Mouse (Mus musculus): ENCODE measurements at regions not wholly inside any gene's neighbourhood (a gene's known extent, or its start where the extent isn't known, plus 50 kb on each side); places are given as distances from the start of the nearest gene placed in this dataset.

- no peak for DNase-seq
Observed at GRCm38 (mm10) chr13:71138745-71139312, 297.2 kb upstream of the Adamts16 start.

DNA sequence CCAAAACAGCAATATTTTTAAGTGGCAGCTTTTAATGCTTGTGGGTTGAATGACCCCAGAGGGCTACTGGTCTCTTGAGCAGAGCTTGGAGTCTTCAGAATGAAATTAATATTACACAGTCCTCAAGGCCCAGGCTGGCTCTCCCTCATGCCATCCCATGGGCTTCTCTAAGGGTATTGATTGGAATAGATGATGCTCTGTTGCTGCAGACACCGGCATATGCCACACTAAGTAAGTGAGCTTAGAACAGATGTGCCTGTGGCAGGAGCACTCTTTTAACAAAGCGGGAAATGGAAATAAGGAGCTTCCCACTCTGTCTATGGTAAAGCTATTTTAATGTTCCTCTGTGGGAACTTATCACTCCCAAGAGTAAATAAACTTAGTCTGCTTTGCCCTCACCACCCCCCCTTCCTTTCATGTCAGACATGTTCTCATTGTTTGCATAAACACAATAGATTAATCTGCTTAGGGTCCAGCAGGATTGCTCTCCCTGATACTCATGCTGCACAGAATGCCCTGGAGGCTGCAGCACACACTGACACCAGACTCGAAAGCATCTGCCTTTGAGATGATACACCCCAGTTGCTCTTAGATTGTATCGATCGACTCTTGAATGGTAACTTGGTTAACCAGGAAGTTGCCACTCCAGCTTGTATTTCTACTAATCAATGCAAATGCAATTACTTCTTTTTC lies 294.5 kb upstream of the Adamts16 start:
- no peak for DNase-seq

DNA sequence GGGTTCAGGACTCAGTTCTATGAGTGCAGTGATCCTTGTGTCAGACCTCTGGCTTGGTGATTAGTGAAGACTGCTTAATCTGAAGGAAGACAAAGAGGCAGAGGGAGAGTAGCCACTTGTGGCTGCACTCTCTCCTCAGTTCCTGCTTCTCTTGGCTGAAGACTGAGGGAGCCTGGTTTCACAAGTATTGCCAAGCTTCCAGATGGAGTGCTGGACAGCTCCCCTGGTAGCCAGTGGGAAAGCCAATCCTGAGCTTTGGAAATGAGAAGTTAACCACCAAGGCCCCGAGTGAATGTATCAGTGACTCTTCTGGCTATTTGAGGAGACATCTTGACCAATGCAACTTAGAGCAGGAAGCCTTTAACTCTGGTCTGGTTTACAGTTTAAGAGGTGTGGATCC lies 279.9 kb upstream of the Adamts16 start:
- no peak for DNase-seq

GRCm38 (mm10) chr13:71108175-71108574 lies 266.6 kb upstream of the Adamts16 start:
- no peak for DNase-seq

GRCm38 (mm10) chr13:71105229-71105838 lies 263.7 kb upstream of the Adamts16 start:
- no peak for DNase-seq

- no peak for DNase-seq
Observed at GRCm38 (mm10) chr13:71104419-71105228, 263.0 kb upstream of the Adamts16 start.

DNA sequence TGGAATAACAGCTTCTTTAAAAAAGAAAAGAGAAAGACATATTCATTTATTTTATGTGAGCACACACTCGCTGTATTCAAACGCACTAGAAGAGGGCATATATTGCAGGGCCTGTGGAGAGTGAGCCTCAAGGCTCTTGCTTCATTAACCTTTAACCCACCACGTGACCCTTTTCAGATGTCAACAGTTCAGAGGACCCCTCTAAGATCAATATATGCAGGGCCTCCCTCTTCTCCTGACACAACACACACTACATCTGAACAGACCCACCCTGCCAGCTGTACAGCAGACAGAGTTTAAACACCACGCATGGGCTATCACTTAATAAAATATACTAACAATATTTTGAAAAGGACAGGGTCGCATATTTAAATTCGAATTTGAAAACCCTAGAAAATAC lies 242.7 kb upstream of the Adamts16 start:
- no peak for DNase-seq

DNA sequence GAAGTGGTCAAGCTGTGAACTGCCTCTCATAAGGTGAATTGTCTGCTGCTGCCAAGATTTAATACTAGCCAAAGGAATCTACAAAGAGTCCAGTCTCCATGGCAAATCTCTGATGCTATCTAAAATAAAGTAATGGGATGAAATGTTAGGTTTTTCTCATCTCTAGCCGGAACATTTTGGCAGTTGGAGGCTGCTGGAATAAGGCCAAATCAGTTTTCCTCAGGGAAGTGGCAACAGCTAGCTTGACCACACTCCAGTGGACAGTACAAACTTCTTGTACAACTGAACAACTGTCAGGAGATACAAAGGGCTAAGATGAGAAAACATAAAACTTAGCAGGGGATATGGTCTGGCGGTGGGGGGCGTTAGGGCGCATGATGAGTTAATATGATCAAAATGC lies 234.3 kb upstream of the Adamts16 start:
- no peak for DNase-seq

- no peak for DNase-seq
Observed at GRCm38 (mm10) chr13:71074012-71074411, 232.4 kb upstream of the Adamts16 start.

- no peak for DNase-seq
Observed at GRCm38 (mm10) chr13:71068757-71069201, 227.2 kb upstream of the Adamts16 start.

GRCm38 (mm10) chr13:71068011-71068410 lies 226.4 kb upstream of the Adamts16 start:
- DNase-seq: no peak

DNA sequence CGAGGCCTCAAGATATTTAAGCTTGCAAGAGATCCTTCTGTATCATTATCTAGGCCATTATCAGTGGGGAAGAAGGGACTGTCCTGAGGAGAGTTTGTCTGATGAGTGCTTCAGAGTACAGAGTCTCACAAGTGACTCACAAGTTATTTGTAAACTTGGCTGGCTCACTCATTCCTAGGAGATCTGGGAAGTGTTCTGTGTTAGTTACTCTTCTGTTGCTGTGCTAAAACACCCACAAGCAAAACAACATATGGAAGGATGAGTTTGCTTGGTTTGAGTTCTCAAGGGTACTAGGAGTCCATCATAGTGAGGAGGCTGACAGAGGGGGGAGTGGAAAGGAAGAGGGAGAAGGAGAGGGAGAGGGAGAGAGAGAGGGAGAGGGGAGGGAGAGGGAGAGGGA lies 224.0 kb upstream of the Adamts16 start:
- DNase-seq: no peak

- DNase-seq: no peak
Observed at GRCm38 (mm10) chr13:71064590-71065307, 223.1 kb upstream of the Adamts16 start.

DNA sequence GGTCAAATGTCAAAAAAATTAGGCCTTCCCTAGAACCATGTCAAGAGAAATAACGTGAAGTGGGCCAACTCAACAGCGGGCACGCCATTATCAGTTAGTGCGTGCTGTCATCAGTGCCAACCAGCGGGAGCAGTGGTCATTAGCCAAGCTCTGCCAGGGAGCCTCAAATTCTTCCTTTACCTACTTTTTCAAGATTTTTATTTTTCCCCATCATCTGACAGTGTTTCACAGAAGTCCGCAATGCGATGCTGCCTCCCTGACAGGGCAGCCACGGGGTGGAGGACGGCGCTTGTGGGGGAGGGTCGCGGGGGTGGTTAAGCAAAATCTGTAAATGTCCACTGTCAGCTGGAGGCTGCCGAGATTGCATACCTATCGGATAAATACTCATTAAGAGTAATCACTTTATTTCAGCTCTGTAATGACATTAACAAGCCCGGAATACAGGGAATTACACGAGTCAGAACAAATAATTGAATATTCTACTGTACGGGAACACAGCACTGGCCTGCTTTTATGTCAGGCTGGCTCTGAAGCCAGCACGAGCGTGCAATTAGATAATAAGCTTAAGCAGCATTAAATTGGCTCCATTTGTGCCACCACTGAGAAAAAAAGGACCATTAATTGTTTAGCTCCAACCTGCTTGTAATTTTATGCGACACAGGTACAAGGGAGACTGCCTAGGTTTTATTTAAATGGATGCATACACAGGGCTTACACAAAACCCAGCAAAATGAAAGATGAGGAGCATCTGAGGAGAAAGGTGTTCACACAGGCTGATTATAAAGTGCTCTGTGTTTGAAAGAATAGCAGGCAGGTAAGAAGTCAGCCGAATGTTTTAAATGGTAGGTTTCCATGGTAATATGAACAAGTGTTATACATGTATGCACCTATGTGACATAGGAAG lies 212.0 kb upstream of the Adamts16 start:
- DNase-seq: no peak

GRCm38 (mm10) chr13:71050646-71051045 lies 209.0 kb upstream of the Adamts16 start:
- DNase-seq: no peak

GRCm38 (mm10) chr13:71036000-71036399 lies 194.4 kb upstream of the Adamts16 start:
- no peak for DNase-seq

DNA sequence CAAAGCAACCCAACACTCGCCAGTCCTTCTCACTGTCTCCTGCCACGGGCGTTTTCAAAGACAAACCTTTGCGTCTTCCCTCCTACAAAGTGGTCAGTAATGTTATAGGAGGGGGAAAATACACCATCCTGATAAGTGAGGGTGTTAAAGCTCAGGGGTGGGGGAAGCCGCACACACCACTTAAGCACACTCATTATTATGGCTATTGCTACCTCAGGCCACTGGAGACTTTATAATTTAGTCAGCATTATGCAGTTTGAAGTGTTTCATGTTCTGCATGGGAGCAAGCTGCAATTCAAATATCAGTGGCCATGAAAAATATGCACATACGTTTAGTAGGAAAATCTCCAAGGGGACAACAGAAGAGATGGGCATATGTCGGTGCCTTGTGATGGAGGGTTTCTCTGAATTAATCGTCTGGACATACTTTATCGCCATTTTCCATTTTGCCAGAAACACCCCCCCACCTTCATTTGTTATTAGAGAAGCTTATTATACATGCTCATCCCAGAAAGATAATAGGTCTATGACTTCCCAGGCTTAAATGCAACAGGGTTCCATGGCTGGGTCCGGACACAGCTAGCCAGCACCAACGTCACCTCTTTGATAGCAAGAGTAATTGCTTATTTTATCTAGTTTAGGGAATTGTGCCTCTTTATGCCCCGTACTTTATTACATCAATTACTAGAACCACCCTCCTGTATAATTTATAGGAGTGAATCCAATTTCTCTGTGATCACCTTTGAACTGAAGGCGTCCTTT lies 193.5 kb upstream of the Adamts16 start:
- DNase-seq: no peak

GRCm38 (mm10) chr13:71008216-71008615 lies 166.6 kb upstream of the Adamts16 start:
- DNase-seq: no peak

- no peak for DNase-seq
Observed at GRCm38 (mm10) chr13:71006117-71006516, 164.5 kb upstream of the Adamts16 start.

GRCm38 (mm10) chr13:71003517-71003916 lies 161.9 kb upstream of the Adamts16 start:
- DNase-seq: no peak

Measured in gastrocnemius, postnatal 25 days (tissue).